In the genomic region with DNA sequence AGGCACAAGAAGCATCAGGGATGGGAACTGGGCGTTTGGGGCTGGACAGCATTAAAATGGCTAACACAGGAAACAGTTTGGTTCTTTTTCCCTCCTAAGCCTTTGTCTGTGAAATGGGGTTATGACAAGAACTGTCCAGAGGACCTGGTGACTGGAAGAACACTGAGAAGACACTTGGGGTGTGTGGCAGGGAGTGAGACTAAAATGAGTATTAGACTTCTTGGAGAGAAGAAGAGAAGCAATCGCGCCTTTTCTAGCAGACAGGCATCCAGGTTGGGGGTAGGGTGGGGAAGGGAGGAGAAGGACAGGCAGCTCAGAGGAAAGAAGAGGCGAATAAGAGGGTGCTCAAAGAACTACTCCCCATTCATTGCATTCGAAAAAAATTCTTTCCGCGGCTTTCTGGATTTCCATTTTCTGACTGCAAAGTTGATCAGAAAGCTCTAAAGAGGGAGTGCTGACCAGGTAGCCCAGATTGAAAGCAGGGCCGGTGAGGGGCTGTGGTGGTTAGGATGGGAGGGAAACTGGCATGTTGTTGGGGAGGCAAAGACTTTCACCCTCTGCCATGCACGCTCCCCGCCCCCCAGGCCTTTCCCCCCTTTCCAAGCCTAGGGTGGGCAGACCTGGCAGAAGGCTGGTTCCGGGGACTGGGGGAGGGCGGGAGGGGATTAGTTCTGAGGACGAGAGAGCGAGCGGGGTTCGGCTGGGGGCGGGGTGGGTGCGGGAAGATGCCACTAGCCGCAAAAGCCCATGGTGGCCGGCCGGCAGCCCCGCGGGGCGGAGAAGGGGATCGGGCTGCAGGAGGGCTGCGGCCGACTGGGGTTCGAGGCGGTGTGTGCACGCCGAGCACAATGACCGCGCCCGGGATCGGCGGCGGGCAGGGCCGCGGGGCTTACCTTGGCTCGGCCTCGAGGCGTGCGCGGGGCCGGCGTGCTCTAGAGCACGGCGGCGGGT, we compare ENCODE assay signal across 8 mouse cellular contexts. TPM values are rescaled to one million over a fixed set of nuclear protein-coding genes. Genes with fewer than 3 reads are reported as not detected.
DNase-seq lines count a peak whose midpoint lies in the region; ATAC-seq and TF ChIP-seq lines count a peak whose summit lies in the region.

No protein-coding gene starts in this region.

- no peak for TF ChIP-seq POLR2A in limb, embryonic 14.5 days (IDR thresholded peaks at IDR 0.05; ENCODE audit: borderline replicate concordance, extremely low read depth, insufficient read depth, insufficient read length)

- peaks cover 36% of the 10 kb centered on the region for H3K4me1 ChIP-seq in forebrain, embryonic 15.5 days
- H3K4me1 ChIP-seq in intestine, embryonic 15.5 days (replicated peaks): peaks cover 14% of the 10 kb centered on the region; the same call in 1 of the 2 replicates
- peaks cover 10% of the 10 kb centered on the region for H3K4me1 ChIP-seq in limb, embryonic 14.5 days (ENCODE audit: control insufficient read depth, insufficient read depth, low read length)

- peaks cover 34% of the 10 kb centered on the region for H3K36me3 ChIP-seq in forebrain, embryonic 15.5 days
- H3K36me3 ChIP-seq in intestine, embryonic 15.5 days: 0 out of 2 replicates have a peak, but pooled peaks cover 6% of the 10 kb centered on the region
- H3K36me3 ChIP-seq in limb, embryonic 14.5 days (ENCODE audit: control insufficient read depth, insufficient read depth, low read length): peaks cover 34% of the 10 kb centered on the region

- H3K27me3 ChIP-seq in forebrain, embryonic 15.5 days: no peaks in the 10 kb centered on the region
- no peaks in the 10 kb centered on the region for H3K27me3 ChIP-seq in intestine, embryonic 15.5 days (replicated peaks)
- no peaks in the 10 kb centered on the region for H3K27me3 ChIP-seq in limb, embryonic 14.5 days (ENCODE audit: control insufficient read depth, insufficient read depth, low read length)

- no peaks in the 10 kb centered on the region for H3K9me3 ChIP-seq in forebrain, embryonic 15.5 days
- no peaks in the 10 kb centered on the region for H3K9me3 ChIP-seq in intestine, embryonic 15.5 days
- peaks cover 4% of the 10 kb centered on the region for H3K9me3 ChIP-seq in limb, embryonic 14.5 days (ENCODE audit: control insufficient read depth, low read length)

- H3K4me2 ChIP-seq in forebrain, embryonic 15.5 days (replicated peaks): peak overlapping the region; percentile 79
- peak overlapping the region; percentile 75 for H3K4me2 ChIP-seq in intestine, embryonic 15.5 days (replicated peaks)
- peak overlapping the region; percentile 77 for H3K4me2 ChIP-seq in limb, embryonic 14.5 days (replicated peaks; ENCODE audit: low read depth, low read length, severe bottlenecking)

- ATAC-seq in forebrain, embryonic 15.5 days (replicated peaks): peak; percentile 40
- peak; percentile 13; the same call in 1 of the 2 replicates for ATAC-seq in intestine, embryonic 15.5 days
- no peak for ATAC-seq in limb, embryonic 14.5 days (ENCODE audit: low FRiP score, low read depth)
- ATAC-seq in monocyte, adult 5-6 weeks (replicated peaks; ENCODE audit: insufficient number of reproducible peaks, low FRiP score, low TSS enrichment, poor library complexity, severe bottlenecking): peak; percentile 0; the same call in 1 of the 2 replicates

- peak; percentile 18 for DNase-seq in left cerebral cortex, adult 11 months (ENCODE audit: low spot score)
- DNase-seq in left cerebral cortex, adult 8-10 months (ENCODE audit: low spot score in 2 of 2): no peak
- DNase-seq in cerebellum, adult 11 months: peak; percentile 44
- no peak for DNase-seq in limb, embryonic 14.5 days (ENCODE audit: low spot score)
- peak; percentile 64 for DNase-seq in testis, postnatal 10 days (ENCODE audit: low spot score)

- peak overlapping the region; percentile 100 for H3K9ac ChIP-seq in forebrain, embryonic 15.5 days (replicated peaks)
- peak overlapping the region; percentile 100 for H3K9ac ChIP-seq in intestine, embryonic 15.5 days
- H3K9ac ChIP-seq in limb, embryonic 14.5 days (ENCODE audit: low read depth, low read length, severe bottlenecking): peak overlapping the region; percentile 100

- under 1% methylated on average over 37 of the region's 49 CpGs for WGBS in forebrain, embryonic 15.5 days
- under 1% methylated on average over 35 of the region's 49 CpGs for WGBS in intestine, embryonic 15.5 days
- WGBS in limb, embryonic 14.5 days: 2% methylated on average over 34 of the region's 49 CpGs

- peak overlapping the region; percentile 100 for H3K4me3 ChIP-seq in forebrain, embryonic 15.5 days
- H3K4me3 ChIP-seq in intestine, embryonic 15.5 days (replicated peaks): peak overlapping the region; percentile 88
- H3K4me3 ChIP-seq in limb, embryonic 14.5 days (replicated peaks; ENCODE audit: low read length): peak overlapping the region; percentile 98

- peak overlapping the region; percentile 99 for H3K27ac ChIP-seq in forebrain, embryonic 15.5 days (replicated peaks)
- peak overlapping the region; percentile 98 for H3K27ac ChIP-seq in intestine, embryonic 15.5 days
- peak overlapping the region; percentile 99 for H3K27ac ChIP-seq in limb, embryonic 14.5 days (replicated peaks; ENCODE audit: low read depth, low read length)

RNA-seq across cellular contexts. Expression of a gene that starts 1.0 kb away (rescaled TPM):
- 10 to 100 TPM; 65.9 to 78.9 (median 72.1) TPM for total RNA-seq in left cerebral cortex, adult 8-10 months (2022)
- polyA plus RNA-seq in forebrain, embryonic 15.5 days (2015; fragmentation: Nextera tagmentation; extraction: Ambion mirVana): 4.4 and 13.6 TPM in 2 replicates
- 4.6 and 6.1 TPM in 2 replicates for polyA plus RNA-seq in intestine, embryonic 15.5 days (2015; fragmentation: Nextera tagmentation; extraction: Ambion mirVana)
- polyA plus RNA-seq in limb, embryonic 14.5 days (2012; rRNA removed): 61.5 and 71.3 TPM in 2 replicates
- polyA plus RNA-seq in limb, embryonic 14.5 days (2014; fragmentation: Nextera tagmentation; extraction: Ambion mirVana): 8.5 and 14.5 TPM in 2 replicates
- 1.2 to 9.1 TPM in 2 of 3 replicates, not detected in the other for total RNA-seq in monocyte, adult 5-6 weeks (2017)

RNA-seq across cellular contexts. Expression of a gene that starts 24.2 kb away (rescaled TPM):
- 10 to 100 TPM; 33.4 to 47.7 (median 40.3) TPM for total RNA-seq in left cerebral cortex, adult 8-10 months (2022)
- polyA plus RNA-seq in forebrain, embryonic 15.5 days (2015; fragmentation: Nextera tagmentation; extraction: Ambion mirVana): 26.0 and 28.0 TPM in 2 replicates
- 12.9 and 14.7 TPM in 2 replicates for polyA plus RNA-seq in intestine, embryonic 15.5 days (2015; fragmentation: Nextera tagmentation; extraction: Ambion mirVana)
- polyA plus RNA-seq in limb, embryonic 14.5 days (2012; rRNA removed): 14.5 and 28.6 TPM in 2 replicates
- 22.9 and 27.8 TPM in 2 replicates for polyA plus RNA-seq in limb, embryonic 14.5 days (2014; fragmentation: Nextera tagmentation; extraction: Ambion mirVana)
- 34.9 to 50.7 TPM (median 37.1 TPM) in 3 replicates for total RNA-seq in monocyte, adult 5-6 weeks (2017)

RNA-seq across cellular contexts. Expression of a gene that starts 24.4 kb away (rescaled TPM):
- total RNA-seq in left cerebral cortex, adult 8-10 months (2022): 10 to 100 TPM; 44.0 to 64.1 (median 57.8) TPM
- polyA plus RNA-seq in forebrain, embryonic 15.5 days (2015; fragmentation: Nextera tagmentation; extraction: Ambion mirVana): 63.2 and 74.5 TPM in 2 replicates
- polyA plus RNA-seq in intestine, embryonic 15.5 days (2015; fragmentation: Nextera tagmentation; extraction: Ambion mirVana): 94.9 and 104 TPM in 2 replicates
- polyA plus RNA-seq in limb, embryonic 14.5 days (2012; rRNA removed): 15.7 and 18.4 TPM in 2 replicates
- polyA plus RNA-seq in limb, embryonic 14.5 days (2014; fragmentation: Nextera tagmentation; extraction: Ambion mirVana): 90.4 and 90.6 TPM in 2 replicates
- total RNA-seq in monocyte, adult 5-6 weeks (2017): 44.5 to 113 TPM (median 82.0 TPM) in 3 replicates

RNA-seq across cellular contexts. Expression of a gene that starts 24.5 kb away (rescaled TPM):
- 10 to 100 TPM; 16.9 to 19.6 (median 19.2) TPM for total RNA-seq in left cerebral cortex, adult 8-10 months (2022)
- 10.2 and 10.3 TPM in 2 replicates for polyA plus RNA-seq in forebrain, embryonic 15.5 days (2015; fragmentation: Nextera tagmentation; extraction: Ambion mirVana)
- polyA plus RNA-seq in intestine, embryonic 15.5 days (2015; fragmentation: Nextera tagmentation; extraction: Ambion mirVana): 5.8 and 7.3 TPM in 2 replicates
- 12.2 and 16.5 TPM in 2 replicates for polyA plus RNA-seq in limb, embryonic 14.5 days (2012; rRNA removed)
- polyA plus RNA-seq in limb, embryonic 14.5 days (2014; fragmentation: Nextera tagmentation; extraction: Ambion mirVana): 8.3 and 10.6 TPM in 2 replicates
- 1.9 to 6.0 TPM (median 5.3 TPM) in 3 replicates for total RNA-seq in monocyte, adult 5-6 weeks (2017)

Comparison
In these comparisons a context has a peak if more than half of its experiments do, and no peak if none do; other contexts are left out.
1. DNase-seq: peak in left cerebral cortex, adult 11 months (single experiment), cerebellum, adult 11 months (single experiment) and testis, postnatal 10 days (single experiment); none in left cerebral cortex, adult 8-10 months (0 of 2) and limb, embryonic 14.5 days (single experiment).
2. Peak in every context shown above with its lines, with median percentiles within 50 percentile points of each other: H3K27ac ChIP-seq, H3K4me2 ChIP-seq, H3K4me3 ChIP-seq and H3K9ac ChIP-seq.